Mouse (Mus musculus): ENCODE data around the gene Asap2.

GRCm38 (mm10) chr12:21139560-21139959 lies 149.3 kb downstream of the Asap2 start:
- TF ChIP-seq POLR2A (IDR thresholded peaks at IDR 0.05; ENCODE audit: control insufficient read depth, extremely low read depth, insufficient read depth, low read length, poor library complexity) (no peak), CTCF (IDR thresholded peaks at IDR 0.05; ENCODE audit: borderline replicate concordance, control insufficient read depth, extremely low read depth, insufficient read depth, low read length, poor library complexity) (no peak)

Measured in thymus, adult 2 months (tissue).